Mouse (Mus musculus): ENCODE measurements around the gene Dmc1.

Gene Dmc1

GRCm38 (mm10) chr15:79562417-79562816, 42.5 kb downstream of the Dmc1 start:
- no peak for DNase-seq (ENCODE audit: low spot score in 2 of 2)

- DNase-seq (ENCODE audit: low spot score in 2 of 2), result no peak
Observed at GRCm38 (mm10) chr15:79559649-79560048, 45.3 kb downstream of the Dmc1 start.

- no peak for DNase-seq (ENCODE audit: low spot score in 2 of 2)
Observed at GRCm38 (mm10) chr15:79552566-79552965, 52.3 kb downstream of the Dmc1 start.

- DNase-seq (ENCODE audit: low spot score in 2 of 2), result no peak
Observed at GRCm38 (mm10) chr15:79548226-79548625, 56.7 kb downstream of the Dmc1 start.

- DNase-seq (ENCODE audit: low spot score in 2 of 2), result no peak
Observed at GRCm38 (mm10) chr15:79547289-79547820, 57.6 kb downstream of the Dmc1 start.

GRCm38 (mm10) chr15:79546410-79547288, 58.3 kb downstream of the Dmc1 start, which contains the start of gene Ddx17:
Ddx17 (minus strand) TSS chr15:79546741.
- DNase-seq (ENCODE audit: low spot score in 2 of 2), result peak; percentile 93 to 98

GRCm38 (mm10) chr15:79545921-79546399, 58.9 kb downstream of the Dmc1 start:
- peak; percentile 78 to 80 for DNase-seq (ENCODE audit: low spot score in 2 of 2)

GRCm38 (mm10) chr15:79545496-79545895, 59.4 kb downstream of the Dmc1 start:
- DNase-seq (ENCODE audit: low spot score in 2 of 2), result no peak

GRCm38 (mm10) chr15:79543968-79544367, 60.9 kb downstream of the Dmc1 start:
- no peak for DNase-seq (ENCODE audit: low spot score in 2 of 2)

- no peak for DNase-seq (ENCODE audit: low spot score in 2 of 2)
Observed at GRCm38 (mm10) chr15:79533796-79534195, 71.1 kb downstream of the Dmc1 start.

GRCm38 (mm10) chr15:79529935-79530334, 75.0 kb downstream of the Dmc1 start:
- no peak for DNase-seq (ENCODE audit: low spot score in 2 of 2)

GRCm38 (mm10) chr15:79527991-79528639, 76.8 kb downstream of the Dmc1 start:
- no peak for DNase-seq (ENCODE audit: low spot score in 2 of 2)

GRCm38 (mm10) chr15:79527192-79527591, 77.7 kb downstream of the Dmc1 start:
- no peak for DNase-seq (ENCODE audit: low spot score in 2 of 2)

GRCm38 (mm10) chr15:79525979-79526768, 78.7 kb downstream of the Dmc1 start:
- peak; percentile 71 to 74 for DNase-seq (ENCODE audit: low spot score in 2 of 2)

GRCm38 (mm10) chr15:79525564-79525963, 79.3 kb downstream of the Dmc1 start:
- DNase-seq (ENCODE audit: low spot score in 2 of 2), result no peak

- no peak for DNase-seq (ENCODE audit: low spot score in 2 of 2)
Observed at GRCm38 (mm10) chr15:79519400-79520220, 85.3 kb downstream of the Dmc1 start.

- DNase-seq (ENCODE audit: low spot score in 2 of 2), result no peak
Observed at GRCm38 (mm10) chr15:79518571-79518970, 86.3 kb downstream of the Dmc1 start.

- no peak for DNase-seq (ENCODE audit: low spot score in 2 of 2)
Observed at GRCm38 (mm10) chr15:79517710-79518109, 87.2 kb downstream of the Dmc1 start.

- peak; percentile 77 to 84 for DNase-seq (ENCODE audit: low spot score in 2 of 2)
Observed at GRCm38 (mm10) chr15:79516171-79517096, 88.5 kb downstream of the Dmc1 start, which contains the start of gene Kdelr3. Kdelr3 (plus strand) TSS chr15:79516411.

- peak; percentile 32 to 39 for DNase-seq (ENCODE audit: low spot score in 2 of 2)
Observed at GRCm38 (mm10) chr15:79513940-79514339, 91.0 kb downstream of the Dmc1 start.

All from heart, adult 9 months (tissue).